Mouse (Mus musculus) midbrain, embryonic 15.5 days (tissue): Measurements from ENCODE around the gene Slc25a38. TPM values are rescaled to one million over a fixed set of nuclear protein-coding genes. Genes with fewer than 3 reads are reported as not detected.

Experiments
- ATAC-seq: fragments of 200-750 bp; cut with Nextera tagmentation; replicated peaks from 2 replicates; pipeline ENCODE4 v1.8.0; 2017; ENCODE audit warnings: moderate TSS enrichment
- H3K27ac ChIP-seq: fragments of 300-500 bp; sonication (generic); 2 replicates; pipeline ENCODE4 v1.5.1; 2015; ENCODE audit warnings: mild to moderate bottlenecking, inconsistent platforms
- H3K27me3 ChIP-seq: fragments of 300-500 bp; sonication (generic); replicated peaks from 2 replicates; pipeline ENCODE4 v1.6.1; 2015; ENCODE audit warnings: inconsistent platforms
- H3K36me3 ChIP-seq: fragments of 300-500 bp; sonication (generic); replicated peaks from 2 replicates; pipeline ENCODE4 v1.6.1; 2015; ENCODE audit warnings: inconsistent platforms
- H3K4me1 ChIP-seq: fragments of 300-500 bp; sonication (generic); 2 replicates; pipeline ENCODE4 v1.6.1; 2015; ENCODE audit warnings: inconsistent platforms
- H3K4me2 ChIP-seq: fragments of 300-500 bp; sonication (generic); 2 replicates; pipeline ENCODE4 v1.6.1; 2015; ENCODE audit warnings: inconsistent platforms, mild to moderate bottlenecking, moderate library complexity
- H3K4me3 ChIP-seq: fragments of 300-500 bp; sonication (generic); 2 replicates; pipeline ENCODE4 v1.5.1; 2015; ENCODE audit warnings: mild to moderate bottlenecking, inconsistent platforms
- H3K9ac ChIP-seq: fragments of 300-500 bp; sonication (generic); 2 replicates; pipeline ENCODE4 v1.6.1; 2015; ENCODE audit warnings: mild to moderate bottlenecking, inconsistent platforms
- H3K9me3 ChIP-seq: fragments of 300-500 bp; sonication (generic); 2 replicates; pipeline ENCODE4 v1.6.1; 2016; ENCODE audit warnings: inconsistent platforms
- WGBS: fragments of 180-500 bp; shearing (Covaris S2); methylation state at CpG from one replicate; pipeline ENCODE4 v1.1.7; 2015; ENCODE audit warnings: mixed read lengths; 5-methylcytosine and 5-hydroxymethylcytosine counted together
- polyA plus RNA-seq: library from polyadenylated mRNA; unstranded; fragments of >200 nt; fragmentation: Nextera tagmentation; extraction: Ambion mirVana; gene quantifications from 2 replicates; pipeline ENCODE4 v1.2.1, GENCODE M21; 2015

The Slc25a38 gene
- polyA plus RNA-seq, 1 experiment from 2014 or later = 41.5 TPM

GRCm38 (mm10) chr9:120111156-120111945 lies 1.2 kb downstream of the Slc25a38 start:
- peaks cover 7% of the 10 kb centered on the region for H3K4me1 ChIP-seq
- peak overlapping the region; percentile 88; the same call in 1 of the 2 replicates for H3K9ac ChIP-seq
- WGBS = 81% methylated on average over 15 of the region's 15 CpGs
- no peaks in the 10 kb centered on the region for H3K27me3 ChIP-seq
- 0 out of 2 replicates have a peak, but pooled peaks cover under 1% of the 10 kb centered on the region for H3K36me3 ChIP-seq
- peak overlapping the region; percentile 97 for H3K4me3 ChIP-seq
- ATAC-seq = no peak
- H3K27ac ChIP-seq = peak overlapping the region; percentile 97
- H3K4me2 ChIP-seq = peak overlapping the region; percentile 49
- no peaks in the 10 kb centered on the region for H3K9me3 ChIP-seq

- WGBS = 94% methylated on average over 6 of the region's 6 CpGs
- H3K4me3 ChIP-seq = no peak overlapping the region
- H3K9me3 ChIP-seq = no peaks in the 10 kb centered on the region
- ATAC-seq = no peak
- no peak overlapping the region for H3K4me2 ChIP-seq
- no peaks in the 10 kb centered on the region for H3K27me3 ChIP-seq
- H3K4me1 ChIP-seq = peaks cover 7% of the 10 kb centered on the region
- H3K27ac ChIP-seq = no peak overlapping the region
- 0 out of 2 replicates have a peak, but pooled peaks cover 7% of the 10 kb centered on the region for H3K36me3 ChIP-seq
- H3K9ac ChIP-seq = no peak overlapping the region
Observed at GRCm38 (mm10) chr9:120112472-120112871, 2.3 kb downstream of the Slc25a38 start.

GRCm38 (mm10) chr9:120113456-120113855 lies 3.3 kb downstream of the Slc25a38 start:
- Histone ChIP-seq H3K27me3 (no peaks in the 10 kb centered on the region), H3K27ac (no peak overlapping the region), H3K9ac (no peak overlapping the region), H3K4me2 (no peak overlapping the region), H3K36me3 (peaks cover 14% of the 10 kb centered on the region; the same call in 1 of the 2 replicates), H3K4me3 (no peak overlapping the region), H3K4me1 (peaks cover 7% of the 10 kb centered on the region), H3K9me3 (no peaks in the 10 kb centered on the region)
- no peak for ATAC-seq
- WGBS = 87% methylated on average over 7 of the region's 7 CpGs

- Histone ChIP-seq H3K36me3 (peaks cover 15% of the 10 kb centered on the region; the same call in 1 of the 2 replicates), H3K9me3 (no peaks in the 10 kb centered on the region), H3K4me1 (peaks cover 7% of the 10 kb centered on the region), H3K4me3 (no peak overlapping the region), H3K27me3 (no peaks in the 10 kb centered on the region), H3K4me2 (no peak overlapping the region), H3K27ac (no peak overlapping the region), H3K9ac (no peak overlapping the region)
- WGBS = 91% methylated on average over 17 of the region's 17 CpGs
- no peak for ATAC-seq
Observed at GRCm38 (mm10) chr9:120114051-120114788, 4.0 kb downstream of the Slc25a38 start.

- Histone ChIP-seq H3K27ac (no peak overlapping the region), H3K9me3 (no peaks in the 10 kb centered on the region), H3K4me1 (peaks cover 7% of the 10 kb centered on the region), H3K36me3 (peaks cover 18% of the 10 kb centered on the region; the same call in 1 of the 2 replicates), H3K27me3 (no peaks in the 10 kb centered on the region), H3K4me2 (no peak overlapping the region), H3K4me3 (no peak overlapping the region), H3K9ac (no peak overlapping the region)
- 93% methylated on average over 2 of the region's 2 CpGs for WGBS
- ATAC-seq = no peak
Observed at GRCm38 (mm10) chr9:120114789-120115151, 4.6 kb downstream of the Slc25a38 start.

DNA sequence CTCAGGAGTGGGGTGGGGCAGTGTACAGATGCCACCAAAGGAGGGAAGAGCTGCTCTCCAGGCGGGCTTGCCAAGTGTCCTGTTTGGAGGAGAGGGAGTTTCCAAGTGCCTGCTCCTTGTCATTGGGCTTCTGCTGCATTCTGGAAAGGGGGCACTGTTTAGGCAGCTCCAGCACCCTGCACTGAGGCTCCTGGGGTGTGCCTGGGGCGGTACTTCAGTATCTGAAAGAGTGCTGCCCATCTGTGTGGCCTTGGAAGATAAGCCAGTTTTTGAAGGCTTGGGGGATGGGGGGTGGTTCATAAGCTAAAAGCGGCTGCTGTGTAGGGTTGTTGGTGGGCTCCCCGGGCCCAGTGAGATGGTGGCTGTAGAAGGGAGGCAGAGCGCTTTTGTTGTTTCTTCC lies 5.4 kb downstream of the Slc25a38 start:
- peaks cover 7% of the 10 kb centered on the region for H3K4me1 ChIP-seq
- no peak overlapping the region for H3K4me2 ChIP-seq
- peaks cover 26% of the 10 kb centered on the region for H3K36me3 ChIP-seq
- no peak overlapping the region for H3K4me3 ChIP-seq
- no peaks in the 10 kb centered on the region for H3K9me3 ChIP-seq
- 80% methylated on average over 5 of the region's 5 CpGs for WGBS
- no peak overlapping the region for H3K9ac ChIP-seq
- H3K27ac ChIP-seq = no peak overlapping the region
- ATAC-seq = no peak
- H3K27me3 ChIP-seq = no peaks in the 10 kb centered on the region

- no peak for ATAC-seq
- Histone ChIP-seq H3K9ac (no peak overlapping the region), H3K9me3 (no peaks in the 10 kb centered on the region), H3K36me3 (peaks cover 29% of the 10 kb centered on the region), H3K4me1 (peaks cover 4% of the 10 kb centered on the region), H3K27ac (no peak overlapping the region), H3K4me2 (no peak overlapping the region), H3K4me3 (no peak overlapping the region), H3K27me3 (no peaks in the 10 kb centered on the region)
- 89% methylated on average over 8 of the region's 8 CpGs for WGBS
Observed at GRCm38 (mm10) chr9:120116184-120116624, 6.0 kb downstream of the Slc25a38 start.

DNA sequence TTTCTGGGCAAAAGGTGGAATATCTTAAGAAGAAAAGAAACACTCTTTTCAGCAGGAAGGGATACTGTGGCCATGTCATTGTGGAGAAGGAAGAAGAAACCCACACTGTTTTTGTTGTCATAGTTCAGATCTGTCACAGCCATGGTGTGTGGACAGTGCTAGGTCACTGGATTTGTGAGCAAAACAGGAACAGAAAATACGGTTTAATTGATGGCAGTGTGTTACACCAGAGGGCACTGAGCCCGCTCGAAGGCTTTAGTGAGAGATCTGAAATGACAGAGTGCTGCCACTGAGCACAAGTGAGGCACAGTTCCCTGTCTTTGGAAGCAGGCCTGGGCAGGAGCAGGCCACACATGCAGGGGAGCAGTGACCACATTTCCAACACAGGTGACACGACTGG lies 8.0 kb downstream of the Slc25a38 start:
- no peak for ATAC-seq
- Histone ChIP-seq H3K36me3 (peaks cover 36% of the 10 kb centered on the region), H3K9me3 (no peaks in the 10 kb centered on the region), H3K4me2 (no peak overlapping the region), H3K9ac (no peak overlapping the region), H3K27me3 (no peaks in the 10 kb centered on the region), H3K4me3 (no peak overlapping the region), H3K4me1 (no peaks in the 10 kb centered on the region), H3K27ac (no peak overlapping the region)
- WGBS = 93% methylated on average over 4 of the region's 4 CpGs

DNA sequence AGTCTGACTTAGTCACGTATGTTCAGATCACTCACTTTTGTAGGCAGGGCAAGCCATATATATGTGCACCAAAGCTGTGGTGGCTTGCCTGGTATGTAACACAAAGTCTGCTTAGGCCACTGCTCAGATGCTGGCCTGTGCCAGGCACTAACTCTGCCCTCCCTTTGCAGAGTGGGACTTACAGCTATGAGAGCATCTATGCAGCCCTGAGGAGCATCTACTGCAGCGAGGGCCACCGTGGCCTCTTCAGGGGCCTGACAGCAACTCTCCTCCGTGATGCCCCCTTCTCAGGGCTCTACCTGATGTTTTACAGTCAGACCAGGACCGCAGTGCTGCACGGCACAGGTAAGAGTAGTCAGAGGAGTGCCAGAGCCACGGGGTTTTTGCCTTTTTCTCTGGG lies 10.3 kb downstream of the Slc25a38 start:
- H3K36me3 ChIP-seq = peaks cover 46% of the 10 kb centered on the region

DNA sequence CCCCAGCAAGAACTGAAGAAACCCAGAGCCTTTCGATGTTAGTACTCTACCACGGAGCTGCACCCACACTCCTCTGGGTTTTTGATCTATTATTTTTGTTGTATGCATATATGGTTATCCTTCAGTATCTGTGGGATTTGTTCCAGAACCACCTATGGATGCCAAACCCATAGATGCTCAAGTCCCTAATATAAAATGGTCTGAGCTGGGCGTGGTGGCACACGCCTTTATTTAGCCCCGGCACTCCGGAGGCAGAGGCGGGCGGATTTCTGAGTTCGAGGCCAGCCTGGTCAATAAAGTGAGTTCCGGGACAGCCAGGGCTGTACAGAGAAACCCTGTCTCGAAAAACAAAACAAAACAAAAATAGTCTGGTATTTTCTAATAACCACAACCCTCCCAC lies 16.7 kb downstream of the Slc25a38 start:
- H3K9ac ChIP-seq = peak overlapping the region; percentile 41
- no peaks in the 10 kb centered on the region for H3K9me3 ChIP-seq
- ATAC-seq = peak; percentile 22; the same call in 1 of the 2 replicates
- H3K27me3 ChIP-seq = no peaks in the 10 kb centered on the region
- whole genome bisulfite sequencing = 61% methylated on average over 11 of the region's 11 CpGs
- peak overlapping the region; percentile 72 for H3K27ac ChIP-seq
- H3K4me1 ChIP-seq = peaks cover 22% of the 10 kb centered on the region
- H3K36me3 ChIP-seq = peaks cover 29% of the 10 kb centered on the region
- H3K4me3 ChIP-seq = peak overlapping the region; percentile 97
- H3K4me2 ChIP-seq = peak overlapping the region; percentile 56

More for the DNA sequence above, 10.3 kb downstream of the Slc25a38 start:
- 93% methylated on average over 7 of the region's 7 CpGs for WGBS
- H3K4me1 ChIP-seq = no peaks in the 10 kb centered on the region
- H3K4me2 ChIP-seq = no peak overlapping the region
- no peak overlapping the region for H3K27ac ChIP-seq
- no peak overlapping the region for H3K4me3 ChIP-seq
- H3K9ac ChIP-seq = no peak overlapping the region
- no peaks in the 10 kb centered on the region for H3K9me3 ChIP-seq
- no peak for ATAC-seq
- H3K27me3 ChIP-seq = no peaks in the 10 kb centered on the region

- Histone ChIP-seq H3K27ac (peak within 1 kb of the TSS; percentile 85), H3K27me3 (no peaks in the 10 kb centered on the region), H3K9ac (peak within 1 kb of the TSS; percentile 98), H3K4me3 (peak within 1 kb of the TSS; percentile 97), H3K9me3 (no peaks in the 10 kb centered on the region), H3K36me3 (peaks cover 31% of the 10 kb centered on the region), H3K4me2 (peak within 1 kb of the TSS; percentile 64), H3K4me1 (peaks cover 22% of the 10 kb centered on the region)
- WGBS = under 1% methylated on average over 64 of the region's 72 CpGs
- ATAC-seq = peak; percentile 97
Observed at GRCm38 (mm10) chr9:120127538-120128251, 17.5 kb downstream of the Slc25a38 start, which contains the start of gene Rpsa. Gene Rpsa, plus strand, starts transcription at chr9:120127689.

DNA sequence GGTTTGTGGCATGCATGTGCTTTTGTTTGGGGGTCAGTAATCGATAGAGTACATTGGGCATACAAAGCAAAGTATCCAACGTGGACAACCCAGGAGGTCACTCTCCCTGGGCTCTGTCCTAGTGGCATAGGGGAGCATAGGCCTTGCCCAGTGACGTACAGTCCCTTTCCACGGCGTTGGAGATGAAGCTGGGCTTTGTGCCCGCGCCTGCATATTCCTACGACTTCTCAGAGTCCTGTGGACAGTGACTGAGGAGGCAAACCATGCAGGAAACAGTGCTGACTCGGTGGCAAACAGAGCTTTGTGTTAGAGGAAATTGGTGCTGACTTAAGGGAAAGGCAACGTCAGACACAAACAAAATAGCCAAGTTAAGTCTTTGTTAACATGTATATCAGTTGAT lies 19.1 kb downstream of the Slc25a38 start:
- WGBS = 79% methylated on average over 10 of the region's 10 CpGs
- H3K9me3 ChIP-seq = no peaks in the 10 kb centered on the region
- no peak overlapping the region for H3K27ac ChIP-seq
- H3K36me3 ChIP-seq = peaks cover 26% of the 10 kb centered on the region
- no peak overlapping the region for H3K4me3 ChIP-seq
- peaks cover 22% of the 10 kb centered on the region for H3K4me1 ChIP-seq
- no peak overlapping the region for H3K9ac ChIP-seq
- ATAC-seq = no peak
- no peaks in the 10 kb centered on the region for H3K27me3 ChIP-seq
- H3K4me2 ChIP-seq = peak overlapping the region; percentile 64
